Mouse (Mus musculus) mature B cell (primary cell): ENCODE data around the gene Olfr172.

Experiments
- in situ Hi-C: fragments of 300-500 bp; cut with MboI; formaldehyde crosslinking; loops from 2 replicates; pipeline ENCODE4 v1.14.3; 2019

The Olfr172 gene

GRCm38 (mm10) chr16:58763076-58763475 is at the start of gene Olfr172:
Gene Olfr172 (minus strand): TSS chr16:58763176.
- in situ Hi-C loops, result no loop called here

GRCm38 (mm10) chr16:58800168-58800567 is 37.2 kb upstream of the Olfr172 start, which contains the start of gene Olfr173:
Gene Olfr173 (minus strand): TSS chr16:58800268.
- in situ Hi-C loops, result no loop called here

GRCm38 (mm10) chr16:58756191-58756590 is 6.8 kb downstream of the Olfr172 start:
- in situ Hi-C loops, result no loop called here

GRCm38 (mm10) chr16:58751314-58751713 is 11.7 kb downstream of the Olfr172 start:
- in situ Hi-C loops, result no loop called here

- in situ Hi-C loops, result no loop called here
These were observed 16.3 kb downstream of the Olfr172 start for GRCm38 (mm10) chr16:58746715-58747114.

GRCm38 (mm10) chr16:58740751-58741150 is 22.2 kb downstream of the Olfr172 start:
- in situ Hi-C loops, result no loop called here

- in situ Hi-C loops, result no loop called here
These were observed 24.2 kb downstream of the Olfr172 start for GRCm38 (mm10) chr16:58738800-58739199.

GRCm38 (mm10) chr16:58738205-58738604 is 24.8 kb downstream of the Olfr172 start:
- in situ Hi-C loops, result no loop called here

GRCm38 (mm10) chr16:58728176-58728671 is 34.8 kb downstream of the Olfr172 start:
- in situ Hi-C loops, result no loop called here

- in situ Hi-C loops, result no loop called here
These were observed 35.4 kb downstream of the Olfr172 start, which contains the start of gene Cldnd1 for GRCm38 (mm10) chr16:58727477-58728131. Gene Cldnd1 (plus strand): TSS chr16:58727910.

- in situ Hi-C loops, result no loop called here
These were observed 36.1 kb downstream of the Olfr172 start for GRCm38 (mm10) chr16:58726680-58727476.

- in situ Hi-C loops, result no loop called here
These were observed 40.7 kb downstream of the Olfr172 start for GRCm38 (mm10) chr16:58722292-58722691.

GRCm38 (mm10) chr16:58718666-58719120 is 44.3 kb downstream of the Olfr172 start, which contains the start of gene Gpr15:
Gene Gpr15 (minus strand): TSS chr16:58719070.
- in situ Hi-C loops, result no loop called here

- in situ Hi-C loops, result no loop called here
These were observed 48.0 kb downstream of the Olfr172 start for GRCm38 (mm10) chr16:58715018-58715417.

GRCm38 (mm10) chr16:58713128-58713527 is 49.8 kb downstream of the Olfr172 start:
- in situ Hi-C loops, result no loop called here

- in situ Hi-C loops, result no loop called here
These were observed 50.8 kb downstream of the Olfr172 start for GRCm38 (mm10) chr16:58712221-58712620.
